Mouse (Mus musculus): Measurements from ENCODE around the gene Gm9821. TPM values are rescaled to one million over a fixed set of nuclear protein-coding genes. Genes with fewer than 3 reads are reported as not detected.

The Gm9821 gene
- not detected for total RNA-seq (2021)
- long read RNA-seq, experiment 1 = 0 reads
- long read RNA-seq, experiment 2 = 0 reads

DNA sequence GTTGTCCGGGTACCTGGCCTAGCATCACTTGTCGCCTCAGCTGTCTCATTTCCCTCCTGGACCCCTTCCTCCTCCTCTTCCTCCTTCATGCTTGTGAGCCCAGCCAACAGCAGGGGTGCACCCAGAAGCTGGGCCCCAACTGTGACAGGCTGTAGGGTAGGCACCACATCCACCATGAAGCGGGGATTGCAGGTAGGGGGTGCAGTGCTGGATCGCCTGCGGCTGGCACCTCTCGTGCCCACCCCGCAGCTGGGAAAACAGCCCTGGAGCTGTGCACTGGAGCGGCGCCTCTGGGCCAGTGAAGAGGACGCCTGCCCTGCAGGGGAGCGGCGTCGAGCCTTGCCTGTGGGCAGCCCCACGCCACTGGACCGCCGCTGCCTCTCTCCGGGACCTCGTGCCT is at the start of gene Gm9821:
Gene Gm9821 (plus strand): TSS at position 221 of the 400 bp plus-strand sequence.
- intact Hi-C loops (cut with DNase I; ENCODE audit: low total_unique reads) = loop anchor here (2.0 kb wide), 1 partner anchor 15 kb away; no protein-coding TSS in a partner anchor
- peak; percentile 6 for DNase-seq

DNA sequence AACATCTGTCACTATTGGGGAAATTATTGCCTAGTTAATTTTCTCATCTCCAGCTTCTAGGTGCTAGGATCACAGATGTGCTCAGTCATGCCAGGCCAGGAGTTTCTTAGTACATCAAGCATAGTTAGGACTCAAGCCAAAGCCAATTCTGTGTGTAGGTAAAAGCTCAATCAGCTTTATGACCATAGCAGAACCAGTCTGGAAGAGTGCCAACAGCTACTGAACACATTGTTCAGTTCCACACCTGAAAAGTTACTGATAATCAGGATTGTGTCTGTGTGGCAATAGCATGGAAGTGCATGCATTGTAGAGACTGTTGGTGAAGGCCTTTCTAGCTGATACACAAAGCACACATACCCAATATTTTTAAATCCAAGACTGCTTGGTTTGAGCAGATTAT is 47.5 kb upstream of the Gm9821 start:
- DNase-seq = no peak
- intact Hi-C loops (cut with DNase I; ENCODE audit: low total_unique reads) = no loop called here

DNA sequence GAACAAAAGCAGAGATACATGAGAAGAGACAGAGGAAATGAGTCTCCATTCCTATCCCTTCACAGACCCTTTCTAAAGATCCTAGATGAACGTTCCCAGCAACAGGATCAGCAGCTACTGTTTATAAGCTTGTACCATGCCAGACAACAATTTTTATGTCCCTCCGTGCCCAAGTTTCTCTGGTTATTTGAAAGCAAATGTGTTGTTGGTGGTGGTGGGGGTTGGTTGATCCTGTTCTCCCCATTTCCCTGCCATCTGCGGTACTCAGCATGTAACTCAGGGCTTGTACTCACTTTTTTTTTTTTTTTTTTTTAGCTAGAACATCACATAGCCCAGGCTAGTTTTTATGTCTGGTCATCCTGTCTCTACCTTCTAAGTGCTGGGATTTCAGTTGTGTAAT is 46.4 kb upstream of the Gm9821 start:
- DNase-seq = no peak
- intact Hi-C loops (cut with DNase I; ENCODE audit: low total_unique reads) = no loop called here

- DNase-seq = no peak
- intact Hi-C loops (cut with DNase I; ENCODE audit: low total_unique reads) = no loop called here
These were observed 45.1 kb upstream of the Gm9821 start for GRCm38 (mm10) chr2:91900431-91900830.

- intact Hi-C loops (cut with DNase I; ENCODE audit: low total_unique reads) = no loop called here
These were observed 43.2 kb upstream of the Gm9821 start for GRCm38 (mm10) chr2:91902336-91902735.

GRCm38 (mm10) chr2:91903171-91903925 is 42.2 kb upstream of the Gm9821 start:
- no peak for DNase-seq
- intact Hi-C loops (cut with DNase I; ENCODE audit: low total_unique reads) = no loop called here

More at GRCm38 (mm10) chr2:91902336-91902735, 43.2 kb upstream of the Gm9821 start:
- DNase-seq = no peak

DNA sequence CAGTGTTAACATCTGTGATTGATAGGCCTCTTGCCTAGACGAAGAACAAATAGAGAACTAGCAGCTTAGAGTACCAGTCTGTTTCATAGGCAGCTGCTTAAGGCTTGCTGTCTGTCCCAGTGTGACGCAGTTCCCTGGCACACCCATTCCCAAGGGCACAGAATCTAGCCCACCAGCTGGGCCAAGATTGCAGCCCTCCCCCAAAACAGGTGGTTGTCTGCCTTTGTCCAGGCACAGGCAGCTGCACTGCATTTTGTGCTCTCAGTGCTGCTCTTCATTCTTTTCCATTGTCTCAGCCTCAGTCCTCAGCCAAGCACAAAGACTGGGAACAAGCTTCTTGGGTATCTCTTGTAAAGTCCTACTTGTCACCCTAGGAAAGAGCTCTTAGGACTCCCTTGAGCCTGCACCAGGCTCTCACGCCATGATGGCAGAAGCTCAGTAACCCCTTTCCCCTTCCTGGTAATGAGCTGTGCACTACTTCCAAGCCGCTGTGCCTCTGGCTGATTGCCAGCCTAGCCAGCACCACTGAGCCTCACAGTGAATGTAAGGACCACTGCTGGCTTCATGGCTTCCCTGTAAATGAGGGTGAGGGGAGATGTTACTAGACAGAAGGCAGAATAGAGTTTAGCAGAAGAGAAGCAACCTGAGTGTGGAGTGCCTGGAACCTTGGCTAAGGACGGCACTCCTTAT is 40.7 kb upstream of the Gm9821 start:
- DNase-seq = peak; percentile 52
- intact Hi-C loops (cut with DNase I; ENCODE audit: low total_unique reads) = no loop called here

GRCm38 (mm10) chr2:91906141-91906540 is 39.4 kb upstream of the Gm9821 start:
- intact Hi-C loops (cut with DNase I; ENCODE audit: low total_unique reads) = no loop called here
- DNase-seq = no peak

GRCm38 (mm10) chr2:91912616-91913015 is 32.9 kb upstream of the Gm9821 start:
- intact Hi-C loops (cut with DNase I; ENCODE audit: low total_unique reads) = no loop called here
- no peak for DNase-seq

- DNase-seq = no peak
- intact Hi-C loops (cut with DNase I; ENCODE audit: low total_unique reads) = no loop called here
These were observed 32.0 kb upstream of the Gm9821 start for GRCm38 (mm10) chr2:91913328-91914110.

DNA sequence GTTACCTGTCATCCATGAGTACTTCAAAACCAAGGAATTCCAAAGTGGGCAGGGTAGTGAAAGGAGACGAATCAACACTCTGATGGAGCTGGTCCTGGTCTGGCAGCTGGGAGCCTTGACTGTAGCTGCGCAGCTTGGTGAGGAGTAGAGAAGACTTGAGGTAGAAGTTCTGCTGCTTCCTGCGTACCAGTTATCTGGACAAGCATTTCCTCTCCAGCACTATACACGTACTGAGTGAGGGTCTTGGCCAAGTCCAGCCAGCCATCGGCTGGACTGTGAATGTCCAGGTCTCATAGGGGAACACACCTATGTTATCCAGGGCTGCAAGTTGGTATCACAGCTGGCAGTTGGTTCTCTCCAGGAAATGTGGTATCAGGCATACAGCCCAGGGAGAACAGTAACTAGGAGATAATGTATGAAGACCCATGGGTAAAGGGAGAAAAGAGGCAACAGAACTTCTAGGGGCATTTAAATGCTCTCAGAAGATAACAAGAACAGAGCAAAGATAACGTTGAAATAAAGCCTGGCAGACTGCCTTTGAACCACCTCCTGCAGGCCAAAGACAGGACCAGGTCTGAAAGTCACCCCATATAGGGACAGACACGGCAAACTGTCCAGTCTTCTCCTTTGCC is 29.0 kb upstream of the Gm9821 start:
- intact Hi-C loops (cut with DNase I; ENCODE audit: low total_unique reads) = no loop called here
- DNase-seq = no peak

DNA sequence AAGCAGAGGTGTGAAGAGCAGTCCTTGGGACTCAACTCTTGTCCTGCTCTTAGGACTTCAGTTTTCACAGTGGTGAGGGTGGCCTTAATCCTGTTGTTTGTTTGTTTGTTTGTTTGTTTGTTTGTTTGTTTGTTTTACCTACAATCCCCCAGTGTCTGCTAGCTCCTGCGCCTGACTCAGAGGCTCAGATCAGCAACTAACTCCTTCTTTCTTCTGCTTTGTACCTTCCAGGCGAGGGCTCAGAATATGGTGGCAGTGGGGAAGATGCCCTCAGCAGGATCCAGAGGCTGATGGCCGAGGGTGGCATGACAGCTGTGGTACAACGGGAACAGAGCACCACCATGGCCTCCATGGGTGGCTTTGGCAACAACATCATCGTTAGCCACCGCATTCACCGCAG is 28.4 kb upstream of the Gm9821 start:
- intact Hi-C loops (cut with DNase I; ENCODE audit: low total_unique reads) = no loop called here
- no peak for DNase-seq

- no peak for DNase-seq
- intact Hi-C loops (cut with DNase I; ENCODE audit: low total_unique reads) = loop anchor here (5.0 kb wide), 1 partner anchor 138 kb away; no protein-coding TSS in a partner anchor
These were observed 25.4 kb upstream of the Gm9821 start for GRCm38 (mm10) chr2:91920130-91920529.

DNA sequence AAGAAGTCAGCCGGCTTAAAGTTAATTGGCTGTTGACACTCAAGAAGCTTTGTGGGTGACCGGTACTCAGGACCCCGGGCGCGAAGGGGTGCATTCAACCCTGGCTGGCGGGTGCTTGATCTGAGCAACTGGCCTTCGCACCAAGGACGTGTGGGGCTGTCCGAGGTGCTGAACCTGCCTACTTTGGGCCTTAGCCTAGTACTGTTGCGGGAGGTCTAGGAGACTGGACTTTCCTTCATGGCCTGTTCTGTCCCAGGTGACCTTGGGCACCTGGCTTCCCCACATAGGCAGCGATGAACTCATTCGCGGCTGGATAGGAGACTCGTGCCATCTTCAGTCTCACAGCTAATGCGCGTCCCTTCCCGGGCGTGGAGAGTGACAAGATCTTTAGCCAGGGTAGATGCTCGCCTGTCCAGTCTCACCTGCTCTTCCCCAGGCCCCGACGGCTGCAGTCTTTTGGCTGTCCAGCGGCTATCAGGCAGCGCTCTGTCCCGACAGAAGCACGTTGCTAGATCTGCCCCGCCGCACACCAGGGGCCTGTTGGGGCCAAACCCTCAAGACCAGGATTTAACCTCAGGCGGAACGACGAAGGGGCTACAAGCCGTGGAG is 24.2 kb upstream of the Gm9821 start:
- intact Hi-C loops (cut with DNase I; ENCODE audit: low total_unique reads) = loop anchor here (5.0 kb wide), 1 partner anchor 139 kb away; no protein-coding TSS in a partner anchor
- DNase-seq = peak; percentile 75

DNA sequence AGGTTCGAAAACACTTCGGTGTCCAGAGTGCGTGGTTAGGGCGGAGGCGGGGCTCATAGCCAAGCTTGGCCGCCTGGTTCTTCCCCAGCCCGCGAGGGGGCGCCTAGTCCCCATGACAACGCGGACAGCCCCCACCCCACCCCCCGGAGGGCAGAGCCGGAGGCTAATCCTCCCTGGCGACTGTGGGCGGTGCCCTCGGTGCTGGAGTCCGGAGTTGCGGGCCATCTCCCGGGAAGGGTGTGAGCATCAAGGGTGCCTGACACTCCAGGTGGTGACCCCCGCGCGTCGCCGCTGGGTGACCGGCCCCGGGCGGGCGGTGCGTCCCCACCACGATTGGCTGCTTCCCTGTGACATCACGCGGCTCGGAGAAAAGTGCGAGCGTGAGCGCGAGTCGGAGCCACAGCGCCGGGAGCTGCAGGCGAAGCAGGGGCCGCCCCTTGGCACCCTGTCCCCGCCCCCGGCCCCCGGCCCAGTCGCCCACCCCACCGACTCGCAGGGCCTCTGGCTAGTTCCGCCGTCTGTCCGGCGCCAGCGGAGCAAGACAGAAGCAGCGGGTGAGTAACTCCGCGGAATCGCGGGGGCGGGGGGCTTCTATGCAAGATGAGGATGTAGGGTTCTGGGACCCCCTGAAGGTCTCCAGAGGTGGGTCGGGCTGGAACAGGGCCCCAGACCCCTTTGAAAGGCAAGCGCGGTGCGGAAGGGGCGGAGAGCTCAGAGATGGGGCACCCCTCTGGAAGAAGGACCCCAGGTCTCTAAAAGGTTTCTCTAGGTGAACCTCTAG is 23.5 kb upstream of the Gm9821 start:
- intact Hi-C loops (cut with DNase I; ENCODE audit: low total_unique reads) = loop anchor here (5.0 kb wide), 1 partner anchor 140 kb away; no protein-coding TSS in a partner anchor
- DNase-seq = peak; percentile 48

- DNase-seq = no peak
- intact Hi-C loops (cut with DNase I; ENCODE audit: low total_unique reads) = loop anchor here (5.0 kb wide), 1 partner anchor 140 kb away; no protein-coding TSS in a partner anchor
These were observed 22.7 kb upstream of the Gm9821 start for GRCm38 (mm10) chr2:91922586-91923414.

Measured in gastrocnemius, postnatal 14 days (tissue).